Mouse (Mus musculus) telencephalon, adult 2 months (tissue): ENCODE data around the gene Lamp1.
"Not testable (repeated sequence)": the region's sequence is repeated elsewhere in the genome, so short reads cannot be mapped to it uniquely, and the experiment has no call there.

Source experiments
- DNase-seq: peaks from one replicate; pipeline ENCODE4 v3.0.0-alpha.2; 2011; ENCODE audit warnings: low read depth, low spot score

Lamp1 gene

DNA sequence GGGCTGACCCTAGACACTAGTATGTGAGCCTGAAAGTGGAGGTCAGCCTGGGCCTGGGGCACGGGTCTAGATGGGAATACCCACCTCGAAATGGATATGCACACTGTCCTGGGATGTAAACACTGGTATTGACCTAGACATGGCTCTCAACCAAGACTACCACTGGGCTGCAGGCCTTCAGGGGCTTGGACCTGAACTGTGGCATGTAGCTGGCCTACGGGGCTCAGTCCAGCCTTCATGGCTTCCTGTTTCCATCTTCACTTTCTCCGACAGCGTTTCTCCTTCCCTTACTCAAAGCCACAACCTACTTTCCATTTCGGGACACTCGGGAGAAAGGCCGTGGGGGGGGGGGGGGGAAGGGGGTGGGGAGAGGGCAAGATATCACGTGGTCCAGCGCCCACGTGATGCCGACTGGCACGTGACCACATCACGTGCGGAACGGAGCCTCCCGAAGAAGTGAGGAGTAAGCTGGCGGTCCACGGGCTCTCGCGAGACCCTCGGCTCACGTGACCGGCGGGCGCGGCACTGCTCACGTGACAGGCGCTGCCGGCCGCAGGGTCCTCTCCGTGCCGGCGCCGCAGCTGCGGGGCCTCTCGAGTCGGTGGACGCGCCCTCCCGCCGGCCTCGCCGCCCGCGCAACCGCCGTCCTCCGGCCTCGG is at the start of gene Lamp1:
TSS of gene Lamp1 (plus strand) at position 444 of the 659 bp plus-strand sequence.
- DNase-seq: peak; percentile 96

DNA sequence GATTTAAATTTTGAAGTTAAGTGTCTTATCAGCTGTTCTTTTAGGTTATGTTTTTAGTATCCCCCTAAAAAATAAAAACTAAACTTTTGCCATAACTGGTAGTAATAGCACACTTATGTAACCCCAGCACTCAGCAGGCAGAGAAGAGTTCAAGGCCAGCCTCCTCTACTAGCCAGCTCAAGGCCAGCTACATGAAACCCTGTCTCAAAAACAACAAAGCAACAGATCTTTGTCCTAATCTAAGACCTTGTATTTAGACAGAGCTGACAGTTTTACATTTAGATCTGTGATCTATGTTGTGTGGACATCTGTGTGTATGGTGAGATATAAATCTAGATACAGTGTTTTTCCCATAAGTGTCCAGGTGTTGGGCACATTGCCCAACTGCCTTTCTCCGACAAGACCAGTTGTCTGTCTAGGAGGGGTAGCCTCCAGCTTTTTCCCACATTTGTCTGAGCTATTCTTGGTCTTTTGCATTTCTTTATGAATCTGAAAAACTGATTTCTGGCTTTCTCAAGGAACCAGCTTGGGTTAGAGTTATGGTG is 49.5 kb upstream of the Lamp1 start:
- DNase-seq: no peak

DNA sequence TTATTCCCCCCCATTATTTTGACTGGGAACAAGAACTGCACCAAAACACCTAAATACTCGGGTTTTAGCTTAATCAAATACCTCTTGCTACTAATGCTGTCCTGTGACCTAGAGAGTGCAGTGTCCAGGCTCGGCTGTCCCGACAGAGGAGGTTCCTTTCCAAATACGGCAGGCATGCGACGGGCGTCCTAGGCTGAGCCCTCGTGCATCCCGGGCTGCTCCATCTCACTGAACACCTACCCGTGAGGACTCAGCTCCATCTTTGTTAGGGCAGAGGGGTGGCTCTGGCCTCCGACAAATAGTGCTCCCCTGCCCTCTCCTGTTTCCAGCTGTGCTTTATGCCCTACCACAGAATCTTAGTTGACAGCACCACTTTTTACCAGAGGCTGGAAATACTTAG is 47.0 kb upstream of the Lamp1 start:
- no peak for DNase-seq

DNA sequence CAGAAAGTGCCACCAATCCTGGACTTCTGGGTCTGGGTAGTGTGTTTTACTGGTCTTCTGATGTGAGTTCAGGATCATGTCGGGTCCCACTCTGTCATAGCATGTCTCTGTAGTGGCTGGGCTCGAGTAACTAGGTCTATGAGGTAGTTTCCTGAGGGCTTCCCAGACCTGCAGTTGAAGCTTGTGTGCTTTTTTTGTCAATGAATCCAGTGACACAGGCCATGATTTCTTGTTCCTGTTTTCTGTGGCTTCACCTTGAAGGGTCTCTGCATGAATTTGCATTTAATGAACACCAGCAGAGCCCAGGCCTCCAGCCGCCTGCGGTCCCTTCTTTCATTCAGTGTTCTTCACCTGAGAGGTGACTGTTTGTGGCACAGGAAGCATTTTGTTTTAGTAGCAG is 45.7 kb upstream of the Lamp1 start:
- no peak for DNase-seq

DNA sequence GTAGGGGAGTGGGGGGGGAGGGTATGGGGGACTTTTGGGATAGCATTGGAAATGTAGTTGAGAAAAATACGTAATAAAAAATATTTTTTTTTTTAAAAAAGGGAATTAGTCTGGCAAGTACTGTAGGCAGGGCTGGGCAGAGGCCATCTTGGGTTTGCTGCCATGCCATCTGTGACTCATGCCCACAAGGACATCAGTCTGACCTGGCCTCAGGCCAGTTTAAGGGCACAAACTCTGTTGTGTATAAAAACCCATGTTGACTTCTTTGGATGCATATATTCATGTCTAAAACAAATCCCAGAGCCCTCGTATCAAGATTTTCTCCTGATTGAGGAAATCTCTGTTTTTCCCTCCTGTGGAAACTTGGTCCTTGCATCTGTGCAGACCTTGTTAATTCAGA is 41.9 kb upstream of the Lamp1 start:
- no peak for DNase-seq

DNA sequence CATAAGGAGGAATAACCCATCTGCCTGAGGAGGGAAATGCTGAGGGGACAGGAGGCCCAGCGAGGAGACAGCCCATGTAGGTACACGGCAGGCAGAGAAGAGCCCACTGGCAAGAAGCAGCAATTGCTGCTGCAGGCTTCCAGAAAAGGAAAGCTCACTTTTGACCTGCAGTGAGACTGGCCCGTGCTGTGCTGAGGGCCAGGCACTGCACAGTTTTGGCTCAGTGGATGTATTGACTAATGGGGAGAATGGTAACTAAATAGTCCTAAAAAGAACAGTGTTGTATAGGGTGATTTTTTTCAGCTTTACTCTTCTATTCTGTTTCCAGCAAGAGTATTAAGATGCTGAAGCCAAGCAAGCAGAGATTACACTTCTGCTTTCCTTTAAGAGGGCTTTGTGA is 40.4 kb upstream of the Lamp1 start:
- no peak for DNase-seq

DNA sequence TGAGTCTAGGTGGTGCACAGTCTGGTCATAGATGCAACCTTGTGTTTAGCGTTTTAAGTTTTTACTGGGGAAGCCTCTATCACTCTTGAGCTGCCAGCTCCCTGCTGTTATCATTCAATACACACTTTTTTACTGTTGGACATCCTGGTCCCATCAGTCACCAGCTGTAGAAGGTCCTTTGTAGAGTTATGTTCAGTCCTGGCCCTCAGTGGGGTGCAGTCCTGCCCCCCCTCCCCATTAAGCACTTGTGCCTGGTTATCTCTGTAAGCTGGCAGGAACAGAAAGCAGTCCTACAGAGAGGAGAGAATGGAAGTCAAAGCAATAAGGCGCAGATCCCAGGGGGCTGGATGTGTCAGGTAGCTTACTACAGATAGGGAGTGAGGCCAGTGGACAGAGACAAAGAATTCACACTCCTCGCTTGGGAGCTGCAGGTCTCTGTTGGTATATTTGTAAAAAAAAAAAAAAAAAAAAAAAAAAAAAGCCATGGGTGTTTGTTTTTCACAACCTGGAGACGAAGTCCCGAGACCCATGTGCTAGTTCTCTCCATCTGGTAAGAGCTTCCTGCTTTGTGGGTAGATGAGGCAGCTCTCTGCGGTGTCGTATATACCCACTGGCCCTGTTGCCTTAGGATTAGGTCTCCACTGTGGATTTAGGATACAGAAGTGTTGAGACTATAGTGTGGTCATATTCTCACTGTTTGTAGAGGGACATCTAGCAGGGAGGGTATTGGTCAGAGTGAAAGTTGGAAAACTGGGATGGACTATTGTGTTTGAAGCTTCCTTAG is 37.9 kb upstream of the Lamp1 start:
- DNase-seq: no peak

DNA sequence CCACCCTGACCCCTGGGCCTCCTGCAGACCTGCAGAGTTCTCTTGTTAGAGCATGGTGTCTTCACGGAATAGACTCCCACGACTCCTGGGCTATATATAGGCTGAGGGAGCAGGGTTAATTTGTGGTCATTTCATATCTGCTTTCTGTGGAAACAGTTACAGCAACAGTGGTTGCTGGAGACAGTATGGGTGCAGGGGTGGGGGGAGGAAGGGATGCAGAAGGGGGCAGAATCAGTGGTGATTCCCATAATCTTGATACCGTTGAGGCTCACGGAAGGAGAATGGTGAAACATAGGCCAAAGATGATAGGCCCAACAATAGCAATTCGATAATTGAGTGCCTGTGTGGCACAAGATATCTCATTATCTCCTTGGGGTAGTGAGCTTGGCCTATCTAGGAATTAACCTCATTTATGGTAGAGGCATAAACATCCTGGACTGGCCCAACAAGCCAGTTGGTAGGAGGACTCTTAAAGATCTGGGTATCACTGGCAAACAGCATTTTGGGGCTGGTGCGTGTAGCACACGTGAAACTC is 36.0 kb upstream of the Lamp1 start:
- no peak for DNase-seq

DNA sequence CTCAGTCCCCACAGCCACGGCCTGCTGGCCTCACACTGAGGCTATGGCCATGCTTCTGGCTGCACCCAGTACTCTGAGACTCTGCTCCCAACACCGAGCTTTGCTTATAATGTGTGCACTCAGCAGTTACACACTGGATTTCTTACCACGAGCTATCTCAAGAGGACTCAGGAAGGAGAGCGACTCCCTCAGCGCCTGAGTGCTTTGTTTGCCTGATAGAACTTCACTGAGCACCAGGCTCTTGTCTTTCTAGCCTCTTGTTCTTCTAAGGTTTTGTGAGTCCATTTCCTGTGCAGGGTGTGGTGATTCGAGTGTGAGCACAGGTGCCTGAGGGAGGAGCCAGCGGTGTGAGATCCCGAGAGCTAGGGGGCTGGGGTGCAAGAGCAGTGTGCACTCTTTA is 34.1 kb upstream of the Lamp1 start:
- no peak for DNase-seq

DNA sequence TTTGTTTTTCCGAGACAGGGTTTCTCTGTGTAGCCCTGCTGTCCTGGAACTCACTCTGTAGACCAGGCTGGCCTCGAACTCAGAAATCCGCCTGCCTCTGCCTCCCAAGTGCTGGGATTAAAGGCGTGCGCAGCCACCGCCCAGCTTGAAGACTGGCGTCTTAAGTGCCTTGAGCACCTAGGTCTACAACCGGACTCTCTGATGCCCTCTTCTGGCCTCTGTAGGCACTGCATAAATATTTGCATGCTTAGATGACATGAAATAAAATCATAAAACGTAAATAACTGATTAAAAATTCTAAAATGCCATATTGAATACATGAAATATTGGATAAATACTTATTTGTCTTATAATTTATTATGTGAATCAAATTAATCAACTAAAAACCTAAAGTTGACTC is 26.7 kb upstream of the Lamp1 start:
- DNase-seq: not testable (repeated sequence)

DNA sequence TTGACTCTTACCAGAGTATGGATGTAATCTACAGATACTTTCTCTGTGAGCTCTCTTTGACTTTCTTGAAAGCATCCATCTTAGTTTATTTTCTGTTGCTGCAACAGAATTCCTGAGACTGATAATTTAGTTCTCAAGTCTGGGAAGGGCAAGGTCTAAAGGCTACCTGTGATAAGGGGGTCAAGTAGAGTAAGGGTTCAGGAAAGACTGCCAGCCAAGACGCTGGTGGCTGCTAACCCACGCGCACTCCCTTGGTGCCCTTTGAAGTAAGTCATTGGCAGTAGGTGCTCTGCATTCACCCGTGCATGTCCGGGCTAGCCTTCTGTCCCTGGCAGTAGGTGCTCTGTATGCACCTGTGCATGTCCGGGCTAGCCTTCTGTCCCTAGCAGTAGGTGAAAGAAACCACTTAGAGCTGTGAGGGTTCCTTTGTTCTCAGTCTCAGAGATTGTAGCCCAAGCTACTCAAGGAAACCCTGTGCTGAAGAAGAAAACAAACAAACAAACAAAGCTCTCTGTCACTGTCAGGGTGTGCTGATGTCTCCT is 19.2 kb upstream of the Lamp1 start:
- DNase-seq: no peak

DNA sequence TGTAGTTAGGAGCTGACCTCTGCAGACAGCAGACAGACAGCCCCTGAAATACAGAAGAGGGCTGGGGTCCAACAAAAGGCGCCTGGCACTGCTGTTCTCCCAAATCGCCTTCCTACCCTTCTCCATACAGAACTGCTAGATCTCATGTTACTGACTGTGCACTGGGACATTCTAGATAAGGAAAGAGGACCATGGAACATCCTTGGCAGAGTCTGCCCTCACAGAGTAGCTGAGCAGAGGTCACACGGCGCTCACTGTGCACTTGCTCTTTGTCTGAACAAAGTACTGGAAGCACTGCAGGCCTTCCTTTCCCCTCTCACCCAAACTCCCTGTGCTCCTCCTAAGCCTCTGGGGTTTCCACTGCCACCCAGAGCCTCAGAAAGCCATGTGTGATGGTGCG is 17.3 kb upstream of the Lamp1 start:
- DNase-seq: no peak

DNA sequence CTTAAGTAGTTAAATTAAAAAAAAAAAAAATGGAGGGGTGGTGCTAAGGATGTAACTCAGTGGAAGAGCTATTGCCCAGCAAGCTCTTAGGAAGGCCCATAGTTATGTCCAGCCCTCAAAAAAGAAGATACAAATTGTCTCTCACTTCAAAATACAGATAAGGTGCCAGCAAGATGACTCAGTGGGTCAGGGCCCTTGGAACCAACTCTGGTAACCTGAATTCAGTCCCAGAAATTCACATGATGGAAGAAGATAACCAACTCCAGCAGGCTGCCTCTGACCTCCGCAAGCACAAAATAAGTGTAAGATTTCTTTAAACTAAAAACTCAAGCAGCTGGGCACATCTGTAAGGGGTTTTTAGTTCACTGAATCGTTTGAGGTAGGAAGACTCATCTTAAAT is 10.5 kb upstream of the Lamp1 start:
- no peak for DNase-seq

DNA sequence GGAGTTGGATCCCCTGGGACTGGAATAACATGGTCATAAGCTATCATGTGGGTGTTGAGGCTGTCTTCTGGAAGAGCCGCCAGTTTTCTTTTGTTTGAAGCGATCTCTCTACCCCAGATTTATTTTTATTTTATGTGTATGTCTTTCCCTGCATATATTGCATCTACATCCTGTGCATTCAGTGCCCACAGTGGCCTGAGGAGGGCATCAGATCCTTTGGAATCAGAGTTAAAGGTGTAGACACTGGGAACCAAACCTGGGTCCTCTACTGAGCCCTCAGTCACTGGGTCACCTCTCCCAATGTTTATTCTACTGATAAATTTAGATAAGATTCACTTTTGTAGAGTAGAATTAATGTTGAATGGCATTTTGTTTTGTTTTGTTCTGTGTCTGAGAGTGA is 9.7 kb upstream of the Lamp1 start:
- no peak for DNase-seq

DNA sequence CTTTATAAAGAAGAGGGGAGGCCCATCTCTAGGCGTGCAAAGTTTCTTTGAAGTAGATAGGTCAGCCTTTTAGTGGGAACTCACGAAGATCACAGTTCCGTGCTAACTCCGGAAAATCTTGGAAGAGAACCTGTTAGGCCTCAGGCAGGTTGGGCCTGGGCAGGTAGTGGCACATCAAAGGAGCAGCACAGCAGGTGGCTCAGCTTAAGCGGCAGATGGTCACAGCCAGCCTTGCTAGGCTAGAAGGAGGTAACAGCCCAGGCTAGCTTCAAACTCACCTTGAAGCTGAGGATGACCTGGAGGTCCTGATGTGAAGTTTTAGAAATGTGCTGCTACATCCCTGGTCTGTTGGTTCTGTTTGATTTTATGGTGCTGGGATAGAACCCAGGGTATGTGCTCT is 9.1 kb upstream of the Lamp1 start:
- DNase-seq: no peak

DNA sequence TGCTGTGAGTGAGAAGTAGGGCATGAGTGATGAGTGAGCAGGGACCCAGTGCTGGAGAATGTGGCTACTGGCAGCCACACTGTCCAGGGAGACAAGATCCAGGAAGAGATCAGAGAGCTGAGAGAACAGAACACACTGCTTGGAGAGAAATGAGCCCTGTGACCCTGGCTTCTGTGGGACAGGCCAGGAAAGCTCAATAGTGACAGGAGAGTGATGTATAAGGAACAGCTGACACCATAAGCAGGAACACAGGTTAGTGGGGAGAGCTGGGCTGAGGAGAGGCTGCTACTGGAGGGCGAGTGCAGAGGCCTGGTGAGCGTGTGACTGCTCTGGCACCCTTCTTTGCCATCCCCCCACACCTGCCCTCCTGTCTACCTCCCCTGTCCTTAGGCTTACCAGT is 8.0 kb upstream of the Lamp1 start:
- no peak for DNase-seq

DNA sequence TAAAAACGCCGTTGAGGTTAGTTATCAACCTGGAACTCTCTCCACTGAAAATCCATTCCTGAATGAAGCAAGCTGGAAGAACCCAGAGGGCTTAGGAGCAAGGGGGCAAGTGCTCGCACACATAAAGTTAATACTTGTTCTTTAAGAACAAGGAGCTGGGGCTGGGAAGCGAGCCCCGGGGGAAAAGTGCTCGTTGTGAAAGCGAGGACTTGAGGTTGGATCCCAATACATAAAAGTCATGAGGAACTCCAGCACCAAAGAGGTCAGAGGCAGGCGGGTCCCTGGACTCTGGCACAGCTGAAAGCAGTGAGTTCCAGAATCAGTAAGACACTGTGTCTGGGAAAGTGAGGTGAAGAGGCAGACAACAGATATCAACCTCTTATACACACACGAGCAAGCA is 4.9 kb upstream of the Lamp1 start:
- DNase-seq: no peak

DNA sequence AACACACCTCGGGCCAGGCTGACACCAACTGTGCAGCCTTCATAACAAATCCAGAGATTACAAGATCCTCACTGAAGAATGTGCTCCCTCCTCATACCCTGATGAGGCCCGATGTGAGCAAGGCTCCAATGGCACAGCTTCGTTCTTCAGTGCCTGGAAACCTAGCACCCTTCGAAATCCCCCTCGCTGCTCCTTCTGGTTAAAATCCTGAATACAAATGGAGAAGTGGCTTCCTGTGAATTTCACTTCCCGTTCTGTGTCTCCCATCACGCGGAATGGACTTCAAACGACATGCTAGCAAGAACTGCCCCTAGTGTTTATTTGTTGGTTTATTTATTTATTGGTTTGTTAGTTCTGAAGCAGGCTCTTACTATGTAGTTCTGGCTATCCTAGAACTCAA is 3.6 kb upstream of the Lamp1 start:
- DNase-seq: no peak

DNA sequence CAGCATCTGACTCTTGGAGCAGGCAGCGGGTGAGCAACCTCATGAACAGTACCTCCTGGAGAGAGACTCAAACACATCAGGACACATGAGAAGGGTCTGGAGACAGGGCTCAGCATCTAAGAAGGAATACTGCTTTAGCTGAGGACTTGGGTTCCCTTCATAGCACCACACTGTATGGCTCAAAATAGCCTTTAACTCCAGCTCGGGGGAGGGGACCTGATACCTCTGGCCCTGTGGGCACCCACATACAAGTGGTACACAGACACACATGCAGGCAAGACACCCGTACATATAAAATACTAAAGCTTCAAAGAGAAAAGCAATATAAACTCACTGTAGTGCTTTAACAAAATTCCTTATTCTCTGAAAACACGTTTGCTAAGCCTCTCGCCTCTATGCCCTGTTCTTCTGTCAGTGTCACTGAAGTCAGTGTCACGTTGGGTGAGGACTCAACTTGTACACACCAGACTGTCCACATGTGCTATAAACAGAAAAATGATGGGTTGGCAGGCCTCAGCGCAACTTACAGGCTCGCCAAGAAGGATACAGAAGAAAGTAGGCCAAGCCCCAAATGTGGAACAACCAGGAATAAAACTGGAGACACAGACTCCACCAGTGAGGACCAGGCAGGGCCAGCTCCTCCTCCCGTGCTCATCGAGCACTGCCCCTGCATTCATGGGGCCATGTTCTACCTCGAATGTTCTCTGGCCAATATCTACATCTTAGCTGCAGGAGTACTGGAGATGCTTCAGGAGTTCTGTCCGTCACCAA is 2.4 kb upstream of the Lamp1 start:
- DNase-seq: peak; percentile 72

DNA sequence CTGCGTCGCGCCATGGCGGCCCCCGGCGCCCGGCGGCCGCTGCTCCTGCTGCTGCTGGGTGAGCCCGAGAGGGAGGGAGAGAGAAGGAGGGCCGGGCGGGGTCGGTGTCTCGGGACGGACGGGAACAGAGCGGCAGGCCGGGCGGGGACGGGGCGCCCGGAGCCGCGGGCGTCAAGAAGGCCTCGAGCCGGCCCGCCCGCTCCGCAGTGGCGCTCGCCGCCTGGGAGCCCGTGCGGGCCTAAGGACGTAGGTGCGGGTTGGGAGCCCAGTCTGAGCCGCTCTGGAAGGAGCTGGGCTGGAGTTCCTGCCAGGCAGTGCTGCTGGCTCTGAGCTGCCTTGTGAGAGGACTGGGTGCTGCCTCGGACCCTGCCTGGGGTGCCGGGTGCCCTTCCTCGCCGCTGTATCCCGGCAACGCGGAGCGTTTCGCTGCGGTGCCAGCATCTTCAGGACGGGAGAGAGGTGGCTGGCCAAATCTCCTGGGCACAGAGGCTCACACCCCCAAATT is 468 bp downstream of the Lamp1 start:
- no peak for DNase-seq

DNA sequence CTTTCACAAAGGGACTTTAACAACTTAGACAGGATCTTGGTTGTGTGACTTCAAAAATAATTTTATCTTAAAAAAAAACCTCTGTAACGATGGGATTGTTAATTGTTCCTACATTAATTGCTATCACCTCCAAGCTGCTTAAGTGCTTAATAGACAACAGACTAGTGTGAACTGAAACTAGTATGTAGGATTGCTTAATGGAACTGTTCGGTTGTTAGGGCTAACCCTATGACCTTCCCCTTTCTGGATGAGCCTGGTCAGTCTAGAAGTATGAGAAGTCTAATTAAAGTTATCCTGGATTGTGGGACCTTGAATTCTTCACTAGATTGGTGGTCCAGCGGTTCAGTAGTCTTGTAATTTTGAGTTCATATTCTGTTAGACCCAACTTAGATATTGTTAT is 1.7 kb downstream of the Lamp1 start:
- no peak for DNase-seq

DNA sequence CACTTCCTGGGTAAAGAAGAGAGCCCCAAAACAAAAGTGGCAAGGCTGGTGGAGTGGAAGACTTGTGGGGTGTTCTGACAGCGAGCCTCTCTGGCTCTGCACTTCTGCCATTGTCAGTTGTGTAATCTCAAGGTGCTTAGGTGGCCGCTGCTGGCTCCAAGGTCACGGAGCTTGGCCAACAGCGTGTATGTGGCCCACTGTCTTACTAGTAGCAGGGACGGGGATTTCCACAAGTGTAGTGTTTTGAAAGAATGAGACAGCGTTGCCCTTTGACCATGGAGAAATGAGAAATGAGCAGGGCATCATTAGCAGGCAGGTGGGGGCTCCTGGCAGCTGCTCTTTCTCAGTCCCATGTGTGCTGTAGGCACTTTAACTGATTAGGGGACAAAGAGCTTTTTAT is 3.1 kb downstream of the Lamp1 start:
- no peak for DNase-seq
